Mouse (Mus musculus): ENCODE data around the gene Rbbp4. TPM values are rescaled to one million over a fixed set of nuclear protein-coding genes. Genes with fewer than 3 reads are reported as not detected.
A peak's percentile ranks its signal among the peaks of the same experiment; 100 is the strongest.

Gene Rbbp4
- 326 and 338 TPM in 2 replicates for polyA plus RNA-seq (2015; fragmentation: Nextera tagmentation; extraction: Ambion mirVana)

- H3K4me3 ChIP-seq: peak within 1 kb of the TSS; percentile 97
- peak within 1 kb of the TSS; percentile 100 for H3K27ac ChIP-seq
- H3K27me3 ChIP-seq: no peaks in the 10 kb centered on the region
- peak within 1 kb of the TSS; percentile 96 for H3K9ac ChIP-seq
- H3K4me1 ChIP-seq: peaks cover 36% of the 10 kb centered on the region
- peak; percentile 99 for ATAC-seq (ENCODE audit: insufficient number of reproducible peaks, low FRiP score, low TSS enrichment, low read depth)
- peak within 1 kb of the TSS; percentile 70 for H3K4me2 ChIP-seq
- peaks cover 11% of the 10 kb centered on the region for H3K36me3 ChIP-seq
- no peaks in the 10 kb centered on the region for H3K9me3 ChIP-seq
- under 1% methylated on average over 73 of the region's 73 CpGs for WGBS
Measured at GRCm38 (mm10) chr4:129335216-129336074, at the start of gene Rbbp4, which contains the start of gene Zbtb8os. Rbbp4 (minus strand) TSS chr4:129335370. Zbtb8os (plus strand) TSS chr4:129335695.

GRCm38 (mm10) chr4:129384440-129384839 is 49.3 kb upstream of the Rbbp4 start:
- ATAC-seq (ENCODE audit: insufficient number of reproducible peaks, low FRiP score, low TSS enrichment, low read depth): no peak
- 29% methylated on average over 6 of the region's 6 CpGs for WGBS
- no peak overlapping the region for H3K27ac ChIP-seq
- no peak overlapping the region for H3K4me2 ChIP-seq
- H3K4me1 ChIP-seq: no peaks in the 10 kb centered on the region
- H3K9me3 ChIP-seq: no peaks in the 10 kb centered on the region
- H3K36me3 ChIP-seq: no peaks in the 10 kb centered on the region
- no peak overlapping the region for H3K9ac ChIP-seq
- H3K27me3 ChIP-seq: no peaks in the 10 kb centered on the region
- H3K4me3 ChIP-seq: no peak overlapping the region

- no peaks in the 10 kb centered on the region for H3K9me3 ChIP-seq
- no peak overlapping the region for H3K9ac ChIP-seq
- H3K27me3 ChIP-seq: no peaks in the 10 kb centered on the region
- no peaks in the 10 kb centered on the region for H3K36me3 ChIP-seq
- 87% methylated on average over 3 of the region's 3 CpGs for WGBS
- no peaks in the 10 kb centered on the region for H3K4me1 ChIP-seq
- H3K27ac ChIP-seq: no peak overlapping the region
- H3K4me3 ChIP-seq: no peak overlapping the region
- no peak for ATAC-seq (ENCODE audit: insufficient number of reproducible peaks, low FRiP score, low TSS enrichment, low read depth)
- no peak overlapping the region for H3K4me2 ChIP-seq
Measured at GRCm38 (mm10) chr4:129383586-129383985, 48.4 kb upstream of the Rbbp4 start.

DNA sequence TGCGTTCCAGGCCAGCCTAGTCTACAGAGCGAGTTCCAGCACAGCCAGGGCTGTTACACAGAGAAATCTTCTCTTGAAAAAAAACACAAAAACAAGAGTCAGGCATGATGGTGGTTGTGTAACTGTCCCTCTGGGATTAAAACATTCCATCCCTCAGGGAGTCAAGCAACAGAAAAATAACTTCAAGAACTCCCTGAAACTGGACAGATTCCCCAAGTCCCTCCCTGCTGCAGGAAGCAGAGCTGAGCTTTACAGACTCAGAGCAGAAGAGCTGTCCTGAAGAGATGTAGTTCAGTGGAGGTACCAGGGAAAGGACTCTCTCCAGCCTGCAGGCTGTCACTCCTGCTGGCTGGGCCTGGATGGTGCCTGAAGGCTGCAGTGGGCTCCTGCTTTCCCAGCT is 47.3 kb upstream of the Rbbp4 start:
- H3K4me1 ChIP-seq: 0 out of 2 replicates have a peak, but pooled peaks cover 2% of the 10 kb centered on the region
- no peaks in the 10 kb centered on the region for H3K9me3 ChIP-seq
- no peak overlapping the region for H3K27ac ChIP-seq
- WGBS: 88% methylated on average over 2 of the region's 2 CpGs
- H3K4me3 ChIP-seq: no peak overlapping the region
- H3K36me3 ChIP-seq: no peaks in the 10 kb centered on the region
- H3K27me3 ChIP-seq: no peaks in the 10 kb centered on the region
- H3K4me2 ChIP-seq: no peak overlapping the region
- no peak for ATAC-seq (ENCODE audit: insufficient number of reproducible peaks, low FRiP score, low TSS enrichment, low read depth)
- H3K9ac ChIP-seq: no peak overlapping the region

GRCm38 (mm10) chr4:129382029-129382428 is 46.9 kb upstream of the Rbbp4 start:
- no peaks in the 10 kb centered on the region for H3K9me3 ChIP-seq
- 90% methylated on average over 9 of the region's 9 CpGs for WGBS
- no peak overlapping the region for H3K27ac ChIP-seq
- no peak overlapping the region for H3K9ac ChIP-seq
- no peak for ATAC-seq (ENCODE audit: insufficient number of reproducible peaks, low FRiP score, low TSS enrichment, low read depth)
- H3K4me3 ChIP-seq: no peak overlapping the region
- no peaks in the 10 kb centered on the region for H3K36me3 ChIP-seq
- H3K27me3 ChIP-seq: no peaks in the 10 kb centered on the region
- H3K4me1 ChIP-seq: 0 out of 2 replicates have a peak, but pooled peaks cover 2% of the 10 kb centered on the region
- no peak overlapping the region for H3K4me2 ChIP-seq

DNA sequence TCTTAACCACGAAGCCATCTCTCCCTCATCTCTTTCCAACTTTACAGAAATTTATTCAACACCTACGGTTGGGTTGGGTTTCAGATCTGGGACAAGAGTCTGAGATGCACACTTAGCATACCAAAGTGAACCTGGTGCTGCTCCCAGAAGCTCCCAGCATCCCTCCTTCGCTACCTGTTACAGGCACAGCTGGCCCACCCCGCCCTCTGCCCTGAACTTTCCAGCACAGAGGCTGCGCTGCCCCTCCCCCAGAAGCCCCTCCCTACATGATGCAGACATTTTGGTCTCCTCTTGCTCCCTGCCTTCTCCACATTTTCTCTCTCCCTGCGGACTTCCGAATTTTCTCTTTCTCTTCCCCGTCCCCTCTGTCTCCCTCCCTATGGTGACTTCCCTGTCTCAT is 46.0 kb upstream of the Rbbp4 start:
- Histone ChIP-seq H3K9me3 (no peaks in the 10 kb centered on the region), H3K27ac (no peak overlapping the region), H3K27me3 (no peaks in the 10 kb centered on the region), H3K36me3 (no peaks in the 10 kb centered on the region), H3K4me2 (no peak overlapping the region), H3K4me3 (no peak overlapping the region), H3K4me1 (0 out of 2 replicates have a peak, but pooled peaks cover 2% of the 10 kb centered on the region), H3K9ac (no peak overlapping the region)
- ATAC-seq (ENCODE audit: insufficient number of reproducible peaks, low FRiP score, low TSS enrichment, low read depth): no peak
- 76% methylated on average over 8 of the region's 8 CpGs for WGBS

GRCm38 (mm10) chr4:129379805-129380204 is 44.6 kb upstream of the Rbbp4 start:
- no peak for ATAC-seq (ENCODE audit: insufficient number of reproducible peaks, low FRiP score, low TSS enrichment, low read depth)
- Histone ChIP-seq H3K9me3 (no peaks in the 10 kb centered on the region), H3K9ac (no peak overlapping the region), H3K36me3 (no peaks in the 10 kb centered on the region), H3K4me2 (no peak overlapping the region), H3K27ac (no peak overlapping the region), H3K4me3 (no peak overlapping the region), H3K4me1 (0 out of 2 replicates have a peak, but pooled peaks cover 7% of the 10 kb centered on the region), H3K27me3 (no peaks in the 10 kb centered on the region)
- WGBS: 87% methylated on average over 3 of the region's 3 CpGs

- peak within 1 kb of the TSS; percentile 94 for H3K27ac ChIP-seq
- ATAC-seq (ENCODE audit: insufficient number of reproducible peaks, low FRiP score, low TSS enrichment, low read depth): 0 out of 2 replicates have a peak, but pooled peaks have one; percentile 51
- no peaks in the 10 kb centered on the region for H3K36me3 ChIP-seq
- no peaks in the 10 kb centered on the region for H3K9me3 ChIP-seq
- H3K4me3 ChIP-seq: peak within 1 kb of the TSS; percentile 84
- peaks cover 17% of the 10 kb centered on the region; the same call in 1 of the 2 replicates for H3K4me1 ChIP-seq
- H3K4me2 ChIP-seq: peak within 1 kb of the TSS; percentile 70
- peak within 1 kb of the TSS; percentile 82 for H3K9ac ChIP-seq
- H3K27me3 ChIP-seq: no peaks in the 10 kb centered on the region
- WGBS: 2% methylated on average over 48 of the region's 65 CpGs
Measured at GRCm38 (mm10) chr4:129377601-129378390, 42.6 kb upstream of the Rbbp4 start, which contains the start of gene Zbtb8a. Zbtb8a (minus strand) TSS chr4:129378116.

DNA sequence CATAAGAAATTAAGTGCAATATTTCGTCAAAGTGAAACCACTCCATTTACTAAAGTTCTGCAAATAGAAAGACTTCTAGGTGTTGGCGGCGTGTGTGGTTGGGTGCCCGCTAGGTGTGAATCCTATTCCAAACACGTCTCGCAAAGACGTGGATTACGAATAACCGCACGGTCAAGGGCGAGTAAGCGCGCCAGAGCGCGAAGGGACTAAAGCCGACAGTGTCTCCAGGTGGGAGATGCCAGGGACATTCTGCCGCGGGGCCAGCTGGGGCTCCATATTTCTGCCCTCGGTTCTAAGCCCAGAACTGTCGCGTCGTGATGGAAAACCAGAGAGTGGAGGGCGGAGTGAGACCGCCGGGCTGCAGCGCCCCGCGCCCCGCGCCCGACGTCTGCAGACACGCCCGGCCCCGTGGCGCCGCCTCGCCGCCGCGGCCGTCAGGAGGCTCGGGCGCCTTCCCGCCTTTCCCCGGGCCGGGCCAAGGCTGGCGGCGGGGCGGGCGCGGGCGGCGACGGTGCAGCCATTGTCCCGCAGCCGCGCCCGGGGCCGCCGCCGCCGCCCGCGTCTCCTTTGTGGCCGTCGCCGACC is 41.9 kb upstream of the Rbbp4 start:
- Histone ChIP-seq H3K4me1 (peaks cover 17% of the 10 kb centered on the region; the same call in 1 of the 2 replicates), H3K4me3 (peak overlapping the region; percentile 84), H3K4me2 (peak overlapping the region; percentile 70), H3K9me3 (no peaks in the 10 kb centered on the region), H3K27ac (peak overlapping the region; percentile 94), H3K27me3 (no peaks in the 10 kb centered on the region), H3K9ac (peak overlapping the region; percentile 82), H3K36me3 (no peaks in the 10 kb centered on the region)
- 0 out of 2 replicates have a peak, but pooled peaks have one; percentile 27 for ATAC-seq (ENCODE audit: insufficient number of reproducible peaks, low FRiP score, low TSS enrichment, low read depth)
- under 1% methylated on average over 52 of the region's 68 CpGs for WGBS

DNA sequence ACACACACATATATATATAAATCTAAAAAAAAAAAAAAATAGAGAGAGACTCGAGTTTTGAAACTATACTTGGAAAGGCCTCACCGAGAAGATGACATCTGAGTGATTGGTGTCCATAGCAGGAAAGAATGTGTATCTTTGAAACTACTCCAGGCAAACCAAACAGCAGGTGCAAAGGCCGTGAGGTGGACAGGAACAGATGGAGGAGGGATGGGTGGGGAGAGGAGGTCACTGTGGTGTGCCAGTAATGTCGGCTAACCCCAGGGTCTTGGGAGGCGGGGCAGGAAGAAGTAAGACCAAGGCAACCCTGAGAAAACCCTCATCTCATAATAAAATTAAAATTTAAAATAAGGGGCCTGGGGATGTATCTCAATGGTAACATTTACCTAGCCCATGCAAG is 40.7 kb upstream of the Rbbp4 start:
- Histone ChIP-seq H3K4me2 (no peak overlapping the region), H3K9ac (no peak overlapping the region), H3K36me3 (no peaks in the 10 kb centered on the region), H3K27me3 (no peaks in the 10 kb centered on the region), H3K4me1 (peaks cover 17% of the 10 kb centered on the region; the same call in 1 of the 2 replicates), H3K9me3 (no peaks in the 10 kb centered on the region), H3K27ac (no peak overlapping the region), H3K4me3 (no peak overlapping the region)
- no peak for ATAC-seq (ENCODE audit: insufficient number of reproducible peaks, low FRiP score, low TSS enrichment, low read depth)
- 78% methylated on average over 5 of the region's 5 CpGs for WGBS

- H3K4me1 ChIP-seq: peaks cover 17% of the 10 kb centered on the region; the same call in 1 of the 2 replicates
- ATAC-seq (ENCODE audit: insufficient number of reproducible peaks, low FRiP score, low TSS enrichment, low read depth): no peak
- H3K27ac ChIP-seq: no peak overlapping the region
- 27% methylated on average over 6 of the region's 6 CpGs for WGBS
- no peaks in the 10 kb centered on the region for H3K9me3 ChIP-seq
- H3K9ac ChIP-seq: no peak overlapping the region
- H3K4me2 ChIP-seq: no peak overlapping the region
- no peaks in the 10 kb centered on the region for H3K36me3 ChIP-seq
- no peaks in the 10 kb centered on the region for H3K27me3 ChIP-seq
- H3K4me3 ChIP-seq: no peak overlapping the region
Measured at GRCm38 (mm10) chr4:129375000-129375399, 39.8 kb upstream of the Rbbp4 start.

Measured in limb, embryonic 15.5 days (tissue).